Mouse (Mus musculus) MEL (cell line): ENCODE results near the gene Fkbp1b. TPM values are rescaled to one million over a fixed set of nuclear protein-coding genes. Genes with fewer than 3 reads are reported as not detected.

Experiments used
- DNase-seq: peaks from one replicate; pipeline ENCODE4 v3.0.0; 2011; ENCODE audit warnings: low read depth, low spot score
- H3K27ac ChIP-seq: 2 replicates; pipeline ENCODE4 v1.5.1; 2012; ENCODE audit warnings: low read depth, mild to moderate bottlenecking, control low read depth, low read length, moderate library complexity; ENCODE audit not compliant: control insufficient read depth
- H3K27me3 ChIP-seq, 2 experiments: fragments of 150-350 bp in 1 of 2; sonication (generic) in 1 of 2; 2 replicates each; pipeline ENCODE4 v1.6.1; 2012; ENCODE audit warnings: low read length in 2 of 2, mild to moderate bottlenecking in 2 of 2, improper control_type of control experiment in 1 of 2, moderate library complexity in 1 of 2; ENCODE audit not compliant: insufficient read depth in 2 of 2, control insufficient read depth in 1 of 2
- H3K36me3 ChIP-seq, 2 experiments: 2 replicates each; pipeline ENCODE4 v1.6.1; 2012 to 2014; ENCODE audit warnings: low read length in 2 of 2, improper control_type of control experiment in 1 of 2, inconsistent platforms in 1 of 2, mild to moderate bottlenecking in 1 of 2; ENCODE audit not compliant: insufficient read depth in 2 of 2, control insufficient read depth in 1 of 2
- H3K4me1 ChIP-seq, 2 experiments: fragments of 150-350 bp in 1 of 2; sonication (generic) in 1 of 2; 2 replicates each; pipeline ENCODE4 v1.6.1; 2012; ENCODE audit warnings: low read length in 2 of 2, improper control_type of control experiment in 1 of 2, mild to moderate bottlenecking in 1 of 2; ENCODE audit not compliant: insufficient read depth in 2 of 2, control insufficient read depth in 1 of 2
- H3K4me3 ChIP-seq, 2 experiments: fragments of 150-350 bp in 1 of 2; sonication (generic) in 1 of 2; 2 replicates each; pipeline ENCODE4 v1.5.1; 2012; ENCODE audit warnings: low read depth in 2 of 2, low read length in 2 of 2, mild to moderate bottlenecking in 2 of 2, moderate library complexity in 2 of 2, control low read depth in 1 of 2, improper control_type of control experiment in 1 of 2; ENCODE audit not compliant: control insufficient read depth in 1 of 2, insufficient read depth in 1 of 2
- H3K79me2 ChIP-seq: 2 replicates; pipeline ENCODE4 v1.6.1; 2012; ENCODE audit warnings: mild to moderate bottlenecking, low read length, moderate library complexity; ENCODE audit not compliant: control insufficient read depth, poor library complexity, insufficient read depth
- H3K9ac ChIP-seq: 2 replicates; pipeline ENCODE4 v1.6.1; 2012; ENCODE audit warnings: low read depth, mild to moderate bottlenecking, control low read depth, low read length, moderate library complexity; ENCODE audit not compliant: control insufficient read depth, poor library complexity, severe bottlenecking
- H3K9me3 ChIP-seq: fragments of 150-350 bp; sonication (generic); replicated peaks from 2 replicates; pipeline ENCODE4 v1.6.1; 2012; ENCODE audit warnings: mild to moderate bottlenecking, low read length, improper control_type of control experiment, moderate library complexity; ENCODE audit not compliant: insufficient read depth
- EP300 ChIP-seq, 2 experiments: IDR thresholded peaks; 2 replicates each; pipeline ENCODE4 v1.6.1; 2011; ENCODE audit warnings: improper control_type of control experiment in 2 of 2, low read length in 2 of 2, low read depth in 1 of 2, mild to moderate bottlenecking in 1 of 2
- GABPA ChIP-seq: IDR thresholded peaks from 2 replicates; pipeline ENCODE4 v1.6.1; 2012; ENCODE audit warnings: low read depth, mild to moderate bottlenecking, inconsistent platforms, low read length, improper control_type of control experiment, moderate library complexity
- GATA1 ChIP-seq: IDR thresholded peaks from 2 replicates; pipeline ENCODE4 v1.6.1; 2011; ENCODE audit warnings: low read depth, low read length, improper control_type of control experiment
- MAFK ChIP-seq: IDR thresholded peaks from 2 replicates; pipeline ENCODE4 v1.6.1; 2011; ENCODE audit warnings: low read depth, mild to moderate bottlenecking, low read length, improper control_type of control experiment, borderline replicate concordance
- MAZ ChIP-seq: IDR thresholded peaks from 2 replicates; pipeline ENCODE4 v1.6.1; 2012; ENCODE audit warnings: low read depth, mild to moderate bottlenecking, inconsistent platforms, low read length, improper control_type of control experiment
- MEF2A ChIP-seq: IDR thresholded peaks from 2 replicates; pipeline ENCODE4 v1.6.1; 2014; ENCODE audit warnings: low read depth, mild to moderate bottlenecking, inconsistent platforms, low read length, improper control_type of control experiment; ENCODE audit not compliant: poor library complexity, insufficient replicate concordance, severe bottlenecking; ENCODE audit errors: extremely low read depth
- MYC ChIP-seq: IDR thresholded peaks from 2 replicates; pipeline ENCODE4 v1.6.1; 2011; ENCODE audit warnings: low read depth, mild to moderate bottlenecking, low read length, improper control_type of control experiment, moderate library complexity
- NELFE ChIP-seq: IDR thresholded peaks from 2 replicates; pipeline ENCODE4 v1.6.1; 2011; ENCODE audit warnings: low read depth, low read length, improper control_type of control experiment
- POLR2A ChIP-seq, 2 experiments: IDR thresholded peaks; 2 replicates each; pipeline ENCODE4 v1.6.1; 2011 to 2012; ENCODE audit warnings: low read length in 2 of 2, mild to moderate bottlenecking in 2 of 2, control low read depth in 1 of 2, improper control_type of control experiment in 1 of 2, low read depth in 1 of 2, moderate library complexity in 1 of 2; ENCODE audit not compliant: control insufficient read depth in 1 of 2, insufficient read depth in 1 of 2, poor library complexity in 1 of 2
- POLR2AphosphoS2 ChIP-seq: IDR thresholded peaks from 2 replicates; pipeline ENCODE4 v1.6.1; 2011; ENCODE audit warnings: low read length, improper control_type of control experiment
- RAD21 ChIP-seq: IDR thresholded peaks from 2 replicates; pipeline ENCODE4 v1.6.1; 2011; ENCODE audit warnings: mild to moderate bottlenecking, low read depth, low read length, improper control_type of control experiment
- SIN3A ChIP-seq: IDR thresholded peaks from 2 replicates; pipeline ENCODE4 v1.6.1; 2012; ENCODE audit warnings: low read length, improper control_type of control experiment, inconsistent platforms
- TBP ChIP-seq: IDR thresholded peaks from 2 replicates; pipeline ENCODE4 v1.8.0; 2011; ENCODE audit warnings: low read depth, low read length, improper control_type of control experiment
- UBTF ChIP-seq: IDR thresholded peaks from 2 replicates; pipeline ENCODE4 v1.6.1; 2012; ENCODE audit warnings: low read depth, mild to moderate bottlenecking, inconsistent platforms, low read length, improper control_type of control experiment, moderate library complexity, borderline replicate concordance; ENCODE audit not compliant: insufficient read depth
- ZC3H11A ChIP-seq: IDR thresholded peaks from 2 replicates; pipeline ENCODE4 v1.6.1; 2012; ENCODE audit warnings: low read depth, mild to moderate bottlenecking, inconsistent platforms, low read length, improper control_type of control experiment
- ZMIZ1 ChIP-seq: IDR thresholded peaks from 2 replicates; pipeline ENCODE4 v1.6.1; 2012; ENCODE audit warnings: low read depth, mild to moderate bottlenecking, inconsistent platforms, low read length, improper control_type of control experiment, moderate library complexity
- polyA plus RNA-seq, 2 experiments: library from polyadenylated mRNA; stranded (reverse) in 1 of 2; unstranded in 1 of 2; fragments of >175 nt in 1 of 2; fragments of >200 nt in 1 of 2; gene quantifications; 2 replicates each; pipeline versions ENCODE4 v1.2.1 to v1.2.4; 2012; ENCODE audit warnings: low replicate concordance in 2 of 2, low read depth in 1 of 2; ENCODE audit not compliant: insufficient read length in 2 of 2, insufficient read depth in 1 of 2, missing spikeins in 1 of 2
- total RNA-seq: library from RNA; depleted of rRNA; stranded (reverse); fragments of 300-350 nt; gene quantifications from 2 replicates; pipeline ENCODE4 v1.2.3, GENCODE M21; 2012

Fkbp1b gene
- total and polyA plus RNA-seq, 3 experiments, result 2.1 to 6.8 TPM; not detected in 1

- Histone ChIP-seq H3K27ac (peak overlapping the region; percentile 66), H3K79me2 (peaks cover 21% of the 10 kb centered on the region), H3K9ac (peak overlapping the region; percentile 90), H3K27me3 (no peaks in the 10 kb centered on the region)
- TF ChIP-seq UBTF, result no peak
- TF ChIP-seq RAD21, result no peak
- TF ChIP-seq GATA1, result 0 out of 2 replicates have a peak, but pooled peaks have one; percentile 4
- TF ChIP-seq POLR2A (IDR thresholded peaks at IDR 0.05; ENCODE audit: control insufficient read depth in 1 of 2, insufficient read depth in 1 of 2, low read depth in 1 of 2, low read length in 2 of 2, poor library complexity in 1 of 2), result peak in 1 of 2 experiments; percentile 80; a peak in 1 of 4 replicates
- TF ChIP-seq, all 39 proteins: peak for 2
- Histone ChIP-seq H3K4me1 (peaks cover 4 to 9% of the 10 kb centered on the region in 2 experiments; a peak in 3 of 4 replicates), H3K36me3 (peaks cover 3 to 13% of the 10 kb centered on the region in 2 experiments), H3K9me3 (no peaks in the 10 kb centered on the region), H3K4me3 (peak overlapping the region; percentile 75 to 82)
- no peak for DNase-seq
These were observed 24.6 kb downstream of the Fkbp1b start for GRCm38 (mm10) chr12:4816680-4817360.

- DNase-seq, result no peak
- TF ChIP-seq EP300 (IDR thresholded peaks at IDR 0.05; ENCODE audit: low read depth in 1 of 2, low read length in 2 of 2) (no peak), SIN3A (no peak), ZC3H11A (no peak), MYC (no peak), MEF2A (no peak), POLR2AphosphoS2 (no peak), TBP (no peak), NELFE (no peak), MAZ (no peak), ZMIZ1 (no peak)
- H3K9me3 ChIP-seq, result no peaks in the 10 kb centered on the region
- H3K36me3 ChIP-seq, result peaks cover 0 to 8% of the 10 kb centered on the region in 2 experiments; a peak in 2 of 4 replicates
- no peak overlapping the region for H3K9ac ChIP-seq
- H3K79me2 ChIP-seq, result peaks cover 10% of the 10 kb centered on the region
- H3K4me3 ChIP-seq, result no peak overlapping the region
- H3K27ac ChIP-seq, result no peak overlapping the region
- H3K4me1 ChIP-seq, result peaks cover 2 to 6% of the 10 kb centered on the region in 2 experiments; a peak in 3 of 4 replicates
- H3K27me3 ChIP-seq, result no peaks in the 10 kb centered on the region; a peak in 2 of 4 replicates
These were observed 27.8 kb downstream of the Fkbp1b start for GRCm38 (mm10) chr12:4813636-4814035.

- no peak for TF ChIP-seq GABPA
- no peak for TF ChIP-seq MAFK
- Histone ChIP-seq H3K9ac (no peak overlapping the region), H3K9me3 (no peaks in the 10 kb centered on the region), H3K27me3 (no peaks in the 10 kb centered on the region; a peak in 2 of 4 replicates), H3K79me2 (no peaks in the 10 kb centered on the region), H3K4me3 (no peak overlapping the region), H3K27ac (no peak overlapping the region), H3K36me3 (peaks cover 0 to 5% of the 10 kb centered on the region in 2 experiments; a peak in 2 of 4 replicates), H3K4me1 (peaks cover 0 to 3% of the 10 kb centered on the region in 2 experiments; a peak in 2 of 4 replicates)
- DNase-seq, result no peak
These were observed 29.7 kb downstream of the Fkbp1b start for GRCm38 (mm10) chr12:4811705-4812104.
